Mouse (Mus musculus) neural tube, embryonic 11.5 days (tissue): ENCODE measurements around the gene Kifc5b. TPM values are rescaled to one million over a fixed set of nuclear protein-coding genes. Genes with fewer than 3 reads are reported as not detected.
"Not testable (repeated sequence)": the region's sequence is repeated elsewhere in the genome, so short reads cannot be mapped to it uniquely, and the experiment has no call there.

Experiments used
- ATAC-seq: fragments of 200-750 bp; cut with Nextera tagmentation; 2 replicates; pipeline ENCODE4 v1.8.0; 2017; ENCODE audit warnings: moderate number of reproducible peaks, mild to moderate bottlenecking, moderate TSS enrichment, moderate library complexity; ENCODE audit not compliant: insufficient read depth, low FRiP score, low TSS enrichment
- DNase-seq: peaks from one replicate; pipeline ENCODE4 v3.0.0-alpha.2; 2015; ENCODE audit warnings: low spot score
- H3K27ac ChIP-seq: fragments of 300-500 bp; sonication (generic); 2 replicates; pipeline ENCODE4 v1.5.1; 2014; ENCODE audit warnings: low read depth, mild to moderate bottlenecking, low read length
- H3K27me3 ChIP-seq: fragments of 300-500 bp; sonication (generic); 2 replicates; pipeline ENCODE4 v1.6.1; 2014; ENCODE audit warnings: mild to moderate bottlenecking, low read length, mixed read lengths; ENCODE audit not compliant: control insufficient read depth, insufficient read depth
- H3K36me3 ChIP-seq: fragments of 300-500 bp; sonication (generic); 2 replicates; pipeline ENCODE4 v1.6.1; 2014; ENCODE audit warnings: mild to moderate bottlenecking, low read length, moderate library complexity, mixed read lengths; ENCODE audit not compliant: control insufficient read depth, insufficient read depth
- H3K4me1 ChIP-seq: fragments of 300-500 bp; sonication (generic); 2 replicates; pipeline ENCODE4 v1.6.1; 2014; ENCODE audit warnings: low read length, mixed read lengths; ENCODE audit not compliant: control insufficient read depth, insufficient read depth
- H3K4me2 ChIP-seq: fragments of 300-500 bp; sonication (generic); 2 replicates; pipeline ENCODE4 v1.6.1; 2014; ENCODE audit warnings: low read depth, mild to moderate bottlenecking, moderate library complexity
- H3K4me3 ChIP-seq: fragments of 300-500 bp; sonication (generic); 2 replicates; pipeline ENCODE4 v1.5.1; 2014; ENCODE audit warnings: low read depth, low read length
- H3K9ac ChIP-seq: fragments of 300-500 bp; sonication (generic); 2 replicates; pipeline ENCODE4 v1.6.1; 2014; ENCODE audit warnings: mild to moderate bottlenecking, low read length
- H3K9me3 ChIP-seq: fragments of 300-500 bp; sonication (generic); 2 replicates; pipeline ENCODE4 v1.6.1; 2016; ENCODE audit warnings: low read length; ENCODE audit not compliant: control insufficient read depth
- WGBS: fragments of 180-500 bp; shearing (Covaris S2); extraction: QIAGEN DNeasy Blood & Tissue Kit; methylation state at CpG from one replicate; pipeline ENCODE4 v1.1.7; 2014; 5-methylcytosine and 5-hydroxymethylcytosine counted together
- microRNA-seq: library from miRNA; unstranded; fragments of <30 nt; microRNA quantifications from one replicate; pipeline ENCODE4, GENCODE M21; 2016
- polyA plus RNA-seq: library from polyadenylated mRNA; unstranded; fragments of >200 nt; fragmentation: Nextera tagmentation; extraction: Ambion mirVana; gene quantifications from 2 replicates; pipeline ENCODE4 v1.2.1, GENCODE M21; 2014

Gene Kifc5b
- polyA plus RNA-seq, 1 experiment from 2014 or later: 5.6 TPM

DNA sequence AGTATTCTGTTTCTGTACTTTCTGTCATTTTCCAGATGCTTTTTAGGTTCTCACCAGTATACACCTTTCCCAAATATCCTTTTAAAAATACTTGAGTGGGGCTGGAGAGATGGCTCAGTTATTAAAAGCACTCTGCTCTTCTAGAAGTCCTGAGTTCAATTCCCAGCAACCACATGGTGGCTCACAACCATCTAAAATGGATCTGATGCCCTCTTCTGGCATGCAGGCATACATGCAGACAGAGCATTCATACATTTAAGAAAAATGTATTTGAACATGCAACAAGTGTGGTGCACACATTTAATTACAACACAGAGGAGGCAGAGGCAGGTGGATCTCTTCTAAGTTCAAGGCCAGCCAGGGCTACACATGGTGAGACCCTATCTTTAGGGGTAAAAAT is 58.5 kb downstream of the Kifc5b start:
- Histone ChIP-seq H3K36me3 (peaks cover 16% of the 10 kb centered on the region), H3K27ac (no peak overlapping the region), H3K4me1 (peaks cover 9% of the 10 kb centered on the region), H3K9ac (no peak overlapping the region), H3K27me3 (no peaks in the 10 kb centered on the region), H3K4me3 (no peak overlapping the region), H3K9me3 (no peaks in the 10 kb centered on the region), H3K4me2 (no peak overlapping the region)
- ATAC-seq: no peak
- DNase-seq: no peak

DNA sequence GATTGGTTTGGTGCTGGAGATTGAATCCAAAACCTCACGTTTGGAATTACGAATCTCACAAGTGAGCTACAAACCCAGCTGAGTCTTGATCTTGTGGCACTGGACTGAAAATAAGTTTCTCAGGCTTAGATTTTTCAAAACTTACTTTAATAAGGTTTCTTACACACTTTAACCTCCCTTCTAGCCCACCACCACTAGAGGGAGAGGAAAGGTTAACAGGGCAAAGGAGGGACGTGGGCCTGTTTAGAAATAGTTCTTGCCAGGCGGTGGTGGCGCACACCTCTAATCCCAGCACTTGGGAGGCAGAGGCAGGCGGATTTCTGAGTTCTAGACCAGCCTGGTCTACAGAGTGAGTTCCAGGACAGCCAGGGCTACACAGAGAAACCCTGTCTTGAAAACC is 60.5 kb downstream of the Kifc5b start:
- not testable (repeated sequence) for H3K4me2 ChIP-seq, H3K27ac ChIP-seq, H3K4me1 ChIP-seq, DNase-seq, H3K27me3 ChIP-seq, ATAC-seq, H3K9ac ChIP-seq, H3K4me3 ChIP-seq, H3K9me3 ChIP-seq
- H3K36me3 ChIP-seq: peaks cover 16% of the 10 kb centered on the region
- 92% methylated on average over 6 of the region's 6 CpGs for WGBS

DNA sequence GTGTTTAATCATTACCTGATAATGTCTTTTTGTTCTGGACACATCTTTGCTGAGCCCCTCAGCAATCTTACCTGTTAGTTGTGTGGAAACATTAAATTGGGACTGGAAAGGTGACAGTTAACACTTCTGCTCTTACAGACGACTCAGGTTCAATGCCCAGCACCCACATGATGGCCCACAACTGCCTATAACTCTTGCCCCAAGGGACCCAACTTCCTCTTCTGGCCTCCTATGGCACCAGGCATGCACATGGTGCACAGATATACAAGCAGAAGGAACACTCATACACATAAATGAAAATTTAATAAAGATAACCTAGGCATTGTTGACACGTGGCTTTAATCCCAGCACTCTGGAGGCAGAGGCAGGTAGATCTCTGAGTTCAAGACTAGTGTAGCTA is 62.5 kb downstream of the Kifc5b start:
- no peaks in the 10 kb centered on the region for H3K27me3 ChIP-seq
- H3K4me3 ChIP-seq: no peak overlapping the region
- ATAC-seq (no peak), DNase-seq (no peak)
- no peak overlapping the region for H3K27ac ChIP-seq
- H3K4me1 ChIP-seq: no peaks in the 10 kb centered on the region; the same call in 1 of the 2 replicates
- no peaks in the 10 kb centered on the region for H3K9me3 ChIP-seq
- WGBS: 83% methylated on average over 2 of the region's 2 CpGs
- no peak overlapping the region for H3K9ac ChIP-seq
- H3K36me3 ChIP-seq: peaks cover 16% of the 10 kb centered on the region
- H3K4me2 ChIP-seq: no peak overlapping the region

DNA sequence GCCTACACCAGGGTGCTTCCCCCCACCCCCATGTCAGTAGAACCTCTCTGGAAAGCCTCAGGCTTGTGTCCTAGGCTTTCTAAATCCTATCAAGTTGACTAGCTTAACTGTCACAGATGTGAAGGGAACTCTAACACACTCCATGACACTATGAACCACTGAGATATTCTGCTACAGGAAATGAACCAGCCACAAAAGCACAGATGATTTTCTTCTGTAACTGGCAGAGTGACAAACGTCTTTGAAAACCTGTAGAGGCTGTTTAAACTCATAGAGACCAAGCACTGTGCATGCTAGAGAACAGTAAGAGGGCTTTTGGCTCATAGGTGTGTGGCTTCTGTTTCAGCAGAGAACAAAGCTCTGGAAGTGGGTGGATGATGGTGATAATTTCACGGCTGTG is 64.2 kb downstream of the Kifc5b start:
- Histone ChIP-seq H3K36me3 (peaks cover 12% of the 10 kb centered on the region), H3K4me1 (no peaks in the 10 kb centered on the region), H3K27ac (no peak overlapping the region), H3K27me3 (no peaks in the 10 kb centered on the region), H3K9ac (no peak overlapping the region), H3K4me3 (no peak overlapping the region), H3K4me2 (no peak overlapping the region), H3K9me3 (no peaks in the 10 kb centered on the region)
- 75% methylated on average over 2 of the region's 2 CpGs for WGBS
- ATAC-seq: no peak
- DNase-seq: no peak

Small RNA genes within 50 kb of the gene (microRNA-seq; reads per million reads assigned to microRNA genes)
- gene Gm27775 (not detected), gene Mir3083 (not detected), gene Mir6968 (not detected)

Other genes starting within 250 kb of the Kifc5b start
- gene Crebrf, start 201.4 kb upstream of the Kifc5b start, polyA plus RNA-seq: 2.8 and 3.2 TPM in 2 replicates
- gene Bnip1, start 136.0 kb upstream of the Kifc5b start, polyA plus RNA-seq: 49.6 and 51.6 TPM in 2 replicates
- gene Nkx2-5, start 72.1 kb upstream of the Kifc5b start, polyA plus RNA-seq: 0.15 TPM in 1 of 2 replicates, not detected in the other
- 5.8 and 6.4 TPM in 2 replicates for gene Phf1, start 16.0 kb downstream of the Kifc5b start, polyA plus RNA-seq
- 136 and 138 TPM in 2 replicates for gene Cuta, start 22.5 kb downstream of the Kifc5b start, polyA plus RNA-seq
- gene Syngap1, start 24.2 kb downstream of the Kifc5b start, polyA plus RNA-seq: 2.6 and 2.8 TPM in 2 replicates
- 13.5 and 14.1 TPM in 2 replicates for gene Zbtb9, start 56.1 kb downstream of the Kifc5b start, polyA plus RNA-seq
- gene Bak1, start 111.9 kb downstream of the Kifc5b start, polyA plus RNA-seq: 8.2 and 8.3 TPM in 2 replicates
- 1.2 and 1.4 TPM in 2 replicates for gene Itpr3, start 140.2 kb downstream of the Kifc5b start, polyA plus RNA-seq
- 345 and 346 TPM in 2 replicates for gene Uqcc2, start 216.8 kb downstream of the Kifc5b start, polyA plus RNA-seq